Mouse (Mus musculus): Measurements from ENCODE around the gene Lcp1. TPM values are rescaled to one million over a fixed set of nuclear protein-coding genes. Genes with fewer than 3 reads are reported as not detected.

The Lcp1 gene
- total and polyA plus RNA-seq, 2 experiments = 15.5 to 55.5 TPM

- no peaks in the 10 kb centered on the region for H3K4me1 ChIP-seq (ENCODE audit: control insufficient read depth, insufficient read depth, low read length)
- H3K27me3 ChIP-seq (ENCODE audit: control insufficient read depth, insufficient read depth, low read length) = no peaks in the 10 kb centered on the region
- H3K79me2 ChIP-seq (ENCODE audit: control insufficient read depth, insufficient read depth, low read length) = peaks cover 3% of the 10 kb centered on the region; the same call in 1 of the 2 replicates
- H3K36me3 ChIP-seq (ENCODE audit: control insufficient read depth, insufficient read depth, low read length) = no peaks in the 10 kb centered on the region; the same call in 1 of the 2 replicates
- H3K9ac ChIP-seq (ENCODE audit: low read depth, low read length) = no peak overlapping the region
- WGBS = 83% methylated on average over 3 of the region's 3 CpGs
- H3K27ac ChIP-seq (replicated peaks; ENCODE audit: insufficient read depth, low read depth, low read length) = no peak overlapping the region
- DNase-seq (ENCODE audit: extremely low read depth, low read depth, low spot score) = no peak
- H3K4me3 ChIP-seq (ENCODE audit: insufficient read depth, low read depth, low read length) = peak overlapping the region; percentile 26; the same call in 1 of the 2 replicates
- TF ChIP-seq POLR2A (IDR thresholded peaks at IDR 0.05; ENCODE audit: extremely low read depth, insufficient read depth, low read length) = no peak
- TF ChIP-seq CTCF (IDR thresholded peaks at IDR 0.05; ENCODE audit: low read depth, low read length) = no peak
Measured at GRCm38 (mm10) chr14:75177400-75177799, 46.5 kb downstream of the Lcp1 start.

GRCm38 (mm10) chr14:75178384-75178793 is 47.5 kb downstream of the Lcp1 start:
- 61% methylated on average over 14 of the region's 14 CpGs for WGBS
- peak overlapping the region; percentile 23; the same call in 1 of the 2 replicates for H3K9ac ChIP-seq (ENCODE audit: low read depth, low read length)
- TF ChIP-seq POLR2A (IDR thresholded peaks at IDR 0.05; ENCODE audit: extremely low read depth, insufficient read depth, low read length) = no peak
- no peak for TF ChIP-seq CTCF (IDR thresholded peaks at IDR 0.05; ENCODE audit: low read depth, low read length)
- peak; percentile 29 for DNase-seq (ENCODE audit: extremely low read depth, low read depth, low spot score)
- H3K36me3 ChIP-seq (ENCODE audit: control insufficient read depth, insufficient read depth, low read length) = no peaks in the 10 kb centered on the region; the same call in 1 of the 2 replicates
- H3K79me2 ChIP-seq (ENCODE audit: control insufficient read depth, insufficient read depth, low read length) = peaks cover 3% of the 10 kb centered on the region; the same call in 1 of the 2 replicates
- no peaks in the 10 kb centered on the region for H3K27me3 ChIP-seq (ENCODE audit: control insufficient read depth, insufficient read depth, low read length)
- H3K4me1 ChIP-seq (ENCODE audit: control insufficient read depth, insufficient read depth, low read length) = no peaks in the 10 kb centered on the region
- H3K27ac ChIP-seq (replicated peaks; ENCODE audit: insufficient read depth, low read depth, low read length) = no peak overlapping the region
- peak overlapping the region; percentile 66 for H3K4me3 ChIP-seq (ENCODE audit: insufficient read depth, low read depth, low read length)

GRCm38 (mm10) chr14:75178801-75179211 is 47.9 kb downstream of the Lcp1 start:
- Histone ChIP-seq H3K36me3 (ENCODE audit: control insufficient read depth, insufficient read depth, low read length) (no peaks in the 10 kb centered on the region; the same call in 1 of the 2 replicates), H3K4me3 (ENCODE audit: insufficient read depth, low read depth, low read length) (peak overlapping the region; percentile 66), H3K27ac (replicated peaks; ENCODE audit: insufficient read depth, low read depth, low read length) (peak overlapping the region; percentile 60), H3K9ac (ENCODE audit: low read depth, low read length) (peak overlapping the region; percentile 63), H3K27me3 (ENCODE audit: control insufficient read depth, insufficient read depth, low read length) (no peaks in the 10 kb centered on the region), H3K4me1 (ENCODE audit: control insufficient read depth, insufficient read depth, low read length) (no peaks in the 10 kb centered on the region), H3K79me2 (ENCODE audit: control insufficient read depth, insufficient read depth, low read length) (peaks cover 3% of the 10 kb centered on the region; the same call in 1 of the 2 replicates)
- 50% methylated on average over 10 of the region's 10 CpGs for WGBS
- TF ChIP-seq POLR2A (IDR thresholded peaks at IDR 0.05; ENCODE audit: extremely low read depth, insufficient read depth, low read length) = no peak
- peak; percentile 38 for DNase-seq (ENCODE audit: extremely low read depth, low read depth, low spot score)

GRCm38 (mm10) chr14:75179255-75179963 is 48.5 kb downstream of the Lcp1 start:
- H3K79me2 ChIP-seq (ENCODE audit: control insufficient read depth, insufficient read depth, low read length) = peaks cover 7% of the 10 kb centered on the region; the same call in 1 of the 2 replicates
- no peaks in the 10 kb centered on the region for H3K27me3 ChIP-seq (ENCODE audit: control insufficient read depth, insufficient read depth, low read length)
- peak overlapping the region; percentile 2 for H3K4me3 ChIP-seq (ENCODE audit: insufficient read depth, low read depth, low read length)
- no peak for TF ChIP-seq CTCF (IDR thresholded peaks at IDR 0.05; ENCODE audit: low read depth, low read length)
- no peak for TF ChIP-seq POLR2A (IDR thresholded peaks at IDR 0.05; ENCODE audit: extremely low read depth, insufficient read depth, low read length)
- 72% methylated on average over 20 of the region's 20 CpGs for WGBS
- peak; percentile 38 for DNase-seq (ENCODE audit: extremely low read depth, low read depth, low spot score)
- no peaks in the 10 kb centered on the region for H3K4me1 ChIP-seq (ENCODE audit: control insufficient read depth, insufficient read depth, low read length)
- H3K27ac ChIP-seq (replicated peaks; ENCODE audit: insufficient read depth, low read depth, low read length) = peak overlapping the region; percentile 60
- H3K36me3 ChIP-seq (ENCODE audit: control insufficient read depth, insufficient read depth, low read length) = no peaks in the 10 kb centered on the region; the same call in 1 of the 2 replicates
- peak overlapping the region; percentile 36; the same call in 1 of the 2 replicates for H3K9ac ChIP-seq (ENCODE audit: low read depth, low read length)

- WGBS = 78% methylated on average over 8 of the region's 8 CpGs
- no peak overlapping the region for H3K4me3 ChIP-seq (ENCODE audit: insufficient read depth, low read depth, low read length)
- H3K36me3 ChIP-seq (ENCODE audit: control insufficient read depth, insufficient read depth, low read length) = no peaks in the 10 kb centered on the region; the same call in 1 of the 2 replicates
- no peak overlapping the region for H3K9ac ChIP-seq (ENCODE audit: low read depth, low read length)
- H3K27ac ChIP-seq (replicated peaks; ENCODE audit: insufficient read depth, low read depth, low read length) = no peak overlapping the region
- H3K79me2 ChIP-seq (ENCODE audit: control insufficient read depth, insufficient read depth, low read length) = peaks cover 7% of the 10 kb centered on the region; the same call in 1 of the 2 replicates
- no peaks in the 10 kb centered on the region for H3K27me3 ChIP-seq (ENCODE audit: control insufficient read depth, insufficient read depth, low read length)
- DNase-seq (ENCODE audit: extremely low read depth, low read depth, low spot score) = peak; percentile 30
- TF ChIP-seq POLR2A (IDR thresholded peaks at IDR 0.05; ENCODE audit: extremely low read depth, insufficient read depth, low read length) (no peak), CTCF (IDR thresholded peaks at IDR 0.05; ENCODE audit: low read depth, low read length) (no peak)
- H3K4me1 ChIP-seq (ENCODE audit: control insufficient read depth, insufficient read depth, low read length) = no peaks in the 10 kb centered on the region; the same call in 1 of the 2 replicates
Measured at GRCm38 (mm10) chr14:75180551-75180978, 49.7 kb downstream of the Lcp1 start.
